Mouse (Mus musculus) gonadal fat pad, adult 2 months (tissue): ENCODE data around the gene T2. TPM values are rescaled to one million over a fixed set of nuclear protein-coding genes. Genes with fewer than 3 reads are reported as not detected.

Source experiments
- polyA plus RNA-seq: library from polyadenylated mRNA; depleted of rRNA; stranded (reverse); fragments of >200 nt; gene quantifications from 2 replicates; pipeline ENCODE4 v1.2.3, GENCODE M21; 2012; rRNA removed

T2 gene
- polyA plus RNA-seq, 1 experiment = 1.3 TPM

Other genes starting within 250 kb of the T2 start
- 1.2 and 3.1 TPM in 2 replicates for gene Gm49673, start 208.2 kb upstream of the T2 start, polyA plus RNA-seq
- gene Rnaset2a, start 207.9 kb upstream of the T2 start, polyA plus RNA-seq = 72.6 and 117 TPM in 2 replicates
- 3.7 TPM in 2 replicates for gene Fgfr1op, start 190.5 kb upstream of the T2 start, polyA plus RNA-seq
- 0.20 and 0.30 TPM in 2 replicates for gene Ccr6, start 119.9 kb upstream of the T2 start, polyA plus RNA-seq
- 313 and 529 TPM in 2 replicates for gene Mpc1, start 73.1 kb upstream of the T2 start, polyA plus RNA-seq
- 69.9 and 70.6 TPM in 2 replicates for gene Sft2d1, start 44.9 kb upstream of the T2 start, polyA plus RNA-seq
- 0.46 and 1.2 TPM in 2 replicates for gene Prr18, start 18.5 kb upstream of the T2 start, polyA plus RNA-seq
- 0.24 TPM in 1 of 2 replicates, not detected in the other for gene T, start 78.4 kb downstream of the T2 start, polyA plus RNA-seq
- 1.4 and 2.1 TPM in 2 replicates for gene Pde10a, start 169.4 kb downstream of the T2 start, polyA plus RNA-seq
- not detected in 2 replicates for gene Gm17087, start 211.0 kb downstream of the T2 start, polyA plus RNA-seq